Mouse (Mus musculus) ZHBTc4 (cell line): ENCODE data around the gene Cdh23.

ENCODE experiments used
- DNase-seq: peaks from one replicate; pipeline ENCODE4 v3.0.0-alpha.2; 2011; ENCODE audit warnings: low read depth, low spot score

Cdh23 gene

GRCm38 (mm10) chr10:60369405-60369804 is 326.9 kb downstream of the Cdh23 start:
- DNase-seq: no peak

- DNase-seq: no peak
Observed at GRCm38 (mm10) chr10:60367904-60368303, 328.4 kb downstream of the Cdh23 start.

GRCm38 (mm10) chr10:60367145-60367544 is 329.1 kb downstream of the Cdh23 start:
- DNase-seq: no peak

GRCm38 (mm10) chr10:60363426-60363825 is 332.9 kb downstream of the Cdh23 start:
- no peak for DNase-seq

GRCm38 (mm10) chr10:60362310-60362628 is 334.0 kb downstream of the Cdh23 start:
- no peak for DNase-seq

GRCm38 (mm10) chr10:60361615-60362309 is 334.5 kb downstream of the Cdh23 start:
- no peak for DNase-seq

GRCm38 (mm10) chr10:60358776-60359175 is 337.5 kb downstream of the Cdh23 start:
- DNase-seq: no peak

- DNase-seq: no peak
Observed at GRCm38 (mm10) chr10:60357901-60358300, 338.4 kb downstream of the Cdh23 start.

- no peak for DNase-seq
Observed at GRCm38 (mm10) chr10:60357441-60357840, 338.8 kb downstream of the Cdh23 start.

- DNase-seq: no peak
Observed at GRCm38 (mm10) chr10:60354881-60355677, 341.2 kb downstream of the Cdh23 start.

- no peak for DNase-seq
Observed at GRCm38 (mm10) chr10:60354003-60354325, 342.3 kb downstream of the Cdh23 start.

- DNase-seq: no peak
Observed at GRCm38 (mm10) chr10:60353241-60354002, 342.9 kb downstream of the Cdh23 start.

GRCm38 (mm10) chr10:60351761-60352455 is 344.4 kb downstream of the Cdh23 start:
- DNase-seq: peak; percentile 75

- DNase-seq: no peak
Observed at GRCm38 (mm10) chr10:60351248-60351647, 345.0 kb downstream of the Cdh23 start.

GRCm38 (mm10) chr10:60350805-60351167 is 345.5 kb downstream of the Cdh23 start:
- DNase-seq: peak; percentile 63

GRCm38 (mm10) chr10:60350077-60350804 is 346.0 kb downstream of the Cdh23 start:
- DNase-seq: no peak

- DNase-seq: no peak
Observed at GRCm38 (mm10) chr10:60349644-60350043, 346.6 kb downstream of the Cdh23 start.

- peak; percentile 39 for DNase-seq
Observed at GRCm38 (mm10) chr10:60349056-60349455, 347.2 kb downstream of the Cdh23 start.

- no peak for DNase-seq
Observed at GRCm38 (mm10) chr10:60347768-60348610, 348.3 kb downstream of the Cdh23 start.

- peak; percentile 93 for DNase-seq
Observed at GRCm38 (mm10) chr10:60346701-60347405, 349.4 kb downstream of the Cdh23 start, which contains the start of gene Vsir. Gene Vsir, plus strand, starts transcription at chr10:60346851.
